Mouse (Mus musculus): ENCODE data around the gene Inpp5b. TPM values are rescaled to one million over a fixed set of nuclear protein-coding genes. Genes with fewer than 3 reads are reported as not detected.
"Not testable (repeated sequence)": the region's sequence is repeated elsewhere in the genome, so short reads cannot be mapped to it uniquely, and the experiment has no call there.

Gene Inpp5b
- total RNA-seq, 2 experiments from 2014 or later: 10.1 to 14.9 TPM

DNA sequence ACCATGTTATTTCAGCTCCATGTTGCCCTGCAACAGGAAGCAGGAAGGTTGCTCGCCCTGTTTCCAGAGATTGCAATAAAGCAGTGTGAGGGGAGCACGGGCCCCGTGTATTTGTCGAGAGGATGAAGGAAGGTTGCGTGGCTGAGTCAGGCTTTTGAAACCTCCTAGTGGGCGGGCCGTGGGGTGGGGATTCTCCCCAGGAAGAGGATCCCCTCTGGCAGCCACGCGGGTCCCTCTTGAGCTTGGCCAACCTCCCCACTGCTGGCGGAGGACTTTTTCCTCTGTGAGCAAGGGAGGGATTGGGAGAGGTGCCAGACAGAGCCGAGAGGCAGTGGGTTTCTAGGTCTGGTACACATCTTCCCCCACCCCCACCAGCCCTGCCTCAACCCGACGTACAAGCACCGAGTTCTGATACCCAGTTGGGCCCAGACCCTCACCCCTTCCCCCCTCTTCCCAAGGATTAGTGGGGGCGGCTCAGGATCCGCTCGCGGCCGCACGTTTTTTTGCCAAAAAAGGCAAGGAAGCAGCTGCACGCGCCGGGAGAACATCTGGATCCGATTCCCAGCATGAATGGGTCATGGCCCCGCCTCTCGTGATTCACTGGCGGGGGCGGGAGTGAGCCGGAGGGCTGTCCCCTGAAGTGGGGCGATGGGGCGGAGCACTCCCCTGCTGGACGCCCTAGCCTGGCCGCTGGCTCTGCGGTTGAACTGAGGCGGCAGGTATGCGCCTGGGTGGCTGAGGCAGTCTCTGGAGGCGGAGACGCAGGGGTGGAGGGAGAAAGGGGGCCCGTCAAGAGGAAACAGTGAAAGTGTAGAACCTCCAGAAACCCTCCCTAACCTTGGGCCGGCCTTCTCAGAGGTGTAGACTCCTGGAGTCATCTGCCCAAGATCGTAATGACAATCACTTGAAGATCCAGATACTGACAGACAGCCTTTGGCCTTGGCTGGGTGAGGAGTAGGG is 32.9 kb upstream of the Inpp5b start:
- intact Hi-C loops (cut with DNase I): no loop called here

DNA sequence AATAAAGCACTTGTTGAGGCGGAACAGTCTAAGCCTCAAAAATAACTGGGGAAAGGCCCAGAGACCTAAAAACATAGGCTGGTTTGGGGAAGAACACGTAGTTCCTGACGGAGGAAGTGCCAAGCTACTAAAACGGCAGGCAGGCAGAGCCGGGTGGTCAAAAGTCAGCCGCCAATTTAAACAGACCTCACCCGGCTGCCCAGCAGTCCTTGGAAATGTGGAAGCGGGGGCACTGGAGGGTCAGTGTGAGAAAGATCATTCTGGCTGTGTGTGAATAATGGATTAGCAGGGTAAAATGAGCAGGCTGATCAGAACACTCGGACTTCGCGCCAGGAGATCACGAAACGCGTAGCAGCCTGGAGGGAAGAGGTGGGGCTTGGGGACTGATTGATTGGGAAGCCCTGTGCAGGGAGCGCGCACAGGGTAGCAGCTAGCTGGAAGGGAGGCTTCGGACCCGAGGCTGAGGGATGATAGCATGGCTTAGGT is 31.6 kb upstream of the Inpp5b start:
- intact Hi-C loops (cut with DNase I): loop anchor here (1.0 to 5.0 kb wide), 2 partner anchors 28 to 137 kb away; no protein-coding TSS in a partner anchor
- peak; percentile 59 to 63 for DNase-seq

More for the DNA sequence above, 32.9 kb upstream of the Inpp5b start:
- peak; percentile 94 for DNase-seq

DNA sequence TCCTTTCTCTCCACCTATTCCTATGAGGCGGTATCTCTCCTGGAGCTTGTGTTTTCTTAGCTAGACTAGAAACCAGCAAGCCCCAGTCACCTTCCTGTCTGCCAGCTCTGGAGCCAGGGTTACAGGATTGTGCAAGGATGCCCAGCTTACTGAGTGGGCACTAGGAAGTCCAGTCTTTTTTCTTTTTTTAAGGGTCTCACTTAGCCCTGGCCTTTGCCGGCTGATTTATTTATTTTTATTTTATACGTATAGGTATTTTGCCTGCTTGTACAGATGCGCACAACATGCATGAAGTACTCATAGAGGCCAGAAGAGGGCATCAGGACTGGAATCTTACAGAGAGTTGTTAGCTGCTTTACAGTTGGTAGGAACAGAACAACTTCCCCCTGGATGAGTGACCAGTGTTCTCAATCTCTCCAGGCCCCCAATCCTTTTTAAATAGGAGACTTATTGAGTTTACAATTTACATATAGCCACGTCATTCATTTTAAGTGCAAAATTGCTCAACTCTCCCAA is 30.8 kb upstream of the Inpp5b start:
- intact Hi-C loops (cut with DNase I): loop anchor here (1.0 to 5.0 kb wide), 2 partner anchors 29 to 136 kb away; no protein-coding TSS in a partner anchor
- peak; percentile 72 to 74 for DNase-seq

DNA sequence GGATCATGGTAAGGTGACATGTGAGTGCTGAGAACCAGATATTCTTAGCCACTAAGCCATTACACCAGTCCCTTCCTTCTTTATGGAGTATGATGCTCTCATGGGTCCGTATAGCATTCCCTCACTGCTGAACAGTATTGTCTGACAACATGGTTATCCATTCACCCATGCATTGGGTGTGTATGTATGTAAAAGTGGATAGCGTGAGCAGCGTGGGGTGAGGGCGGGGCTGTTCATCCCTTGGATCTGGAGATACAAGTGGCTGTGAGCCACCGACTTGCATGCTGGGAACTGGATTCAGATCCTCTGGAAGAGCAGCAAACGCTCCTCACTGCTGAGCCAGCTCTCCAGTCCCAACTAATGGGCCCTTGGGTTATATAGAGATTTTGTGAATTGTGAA is 29.0 kb upstream of the Inpp5b start:
- intact Hi-C loops (cut with DNase I): loop anchor here (5.0 kb wide), 1 partner anchor 135 kb away; no protein-coding TSS in a partner anchor
- DNase-seq: no peak

DNA sequence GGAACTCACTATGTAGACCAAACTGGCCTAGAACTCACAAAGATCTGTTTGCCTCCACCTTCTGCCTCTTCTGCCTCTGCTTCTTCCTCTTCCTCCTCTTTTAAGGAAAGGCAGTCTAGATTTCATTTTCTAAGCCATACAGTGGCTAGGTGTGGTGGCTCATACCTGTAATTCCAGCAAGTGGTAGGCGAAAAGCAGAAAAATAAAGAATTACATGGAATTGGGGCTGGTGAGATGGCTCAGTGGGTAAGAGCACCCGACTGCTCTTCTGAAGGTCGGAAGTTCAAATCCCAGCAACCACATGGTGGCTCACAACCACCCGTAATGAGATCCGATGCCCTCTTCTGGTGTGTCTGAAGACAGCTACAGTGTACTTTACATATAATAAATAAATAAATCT is 27.8 kb upstream of the Inpp5b start:
- intact Hi-C loops (cut with DNase I): loop anchor here (1.0 to 5.0 kb wide), 4 partner anchors 27 to 133 kb away; partner anchors contain the start of genes Inpp5b and Mtf1
- DNase-seq: not testable (repeated sequence)

DNA sequence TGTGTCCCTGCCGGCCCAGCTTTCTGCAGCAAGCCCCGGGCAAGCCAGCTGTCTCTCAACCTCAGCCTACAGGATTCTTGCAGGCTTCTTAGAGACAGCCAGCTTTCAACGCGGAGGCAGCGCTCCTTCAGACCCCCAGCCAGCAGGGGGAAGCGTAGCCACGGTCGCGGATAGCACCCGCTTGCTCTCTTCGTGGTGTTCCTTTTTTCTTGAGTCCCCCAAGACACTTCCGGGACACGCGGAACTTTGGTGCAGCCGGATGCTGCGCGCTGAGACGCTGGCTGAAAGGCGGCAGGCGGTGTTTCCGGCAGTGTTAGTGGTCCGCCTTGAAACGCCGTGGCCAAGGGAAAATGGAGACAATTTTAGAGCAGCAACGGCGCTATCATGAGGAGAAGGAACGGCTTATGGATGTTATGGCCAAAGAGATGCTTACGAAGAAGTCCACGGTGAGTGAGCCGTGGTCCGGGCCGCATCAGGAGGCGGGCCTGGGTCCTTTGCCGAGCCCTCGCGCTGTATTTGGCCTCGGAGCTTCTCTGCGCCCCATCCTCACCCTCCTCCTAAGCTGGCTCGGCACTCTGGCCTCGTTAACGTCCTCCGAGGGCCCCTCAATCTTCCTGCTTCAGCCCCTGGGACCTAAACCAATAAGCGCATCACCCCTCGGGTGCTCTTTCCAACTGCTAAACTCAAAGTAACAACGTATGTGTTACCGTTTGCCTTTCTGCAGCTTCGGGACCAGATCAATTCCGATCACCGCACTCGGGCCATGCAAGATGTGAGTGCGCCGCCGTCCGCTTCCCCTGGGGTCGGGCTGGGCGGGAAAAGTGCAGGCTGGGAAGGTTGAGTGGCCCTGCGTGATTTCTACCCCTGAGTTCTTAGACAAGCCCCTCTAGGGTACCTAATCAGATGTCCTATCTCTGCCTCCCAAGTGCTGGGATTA is 26.8 kb upstream of the Inpp5b start, which contains the start of gene Sf3a3:
Sf3a3 (plus strand) TSS at position 232 of the 937 bp plus-strand sequence.
- intact Hi-C loops (cut with DNase I): loop anchor here (1.0 to 5.0 kb wide), 4 partner anchors 26 to 132 kb away; partner anchors contain the start of genes Inpp5b and Mtf1

DNA sequence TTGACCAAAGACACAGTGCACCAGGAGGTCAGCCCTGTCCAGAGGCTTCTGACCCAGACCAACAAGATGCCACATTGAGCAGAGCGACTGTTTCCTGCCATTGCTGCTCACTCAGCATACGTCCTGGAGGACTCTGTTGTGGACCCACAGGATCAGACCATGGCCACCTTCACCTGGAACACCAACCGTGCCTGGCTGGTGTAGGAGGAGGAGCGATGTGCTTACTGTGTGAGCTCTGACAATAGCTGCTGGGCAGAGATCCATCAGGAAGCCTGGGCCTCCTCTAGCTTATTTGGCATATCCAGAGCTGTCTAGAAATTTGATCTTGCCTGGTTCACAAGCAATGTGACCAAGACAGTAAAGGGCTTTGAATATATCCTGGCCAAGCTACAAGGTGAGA is 22.5 kb upstream of the Inpp5b start:
- intact Hi-C loops (cut with DNase I): no loop called here

More for the DNA sequence above, 26.8 kb upstream of the Inpp5b start, which contains the start of gene Sf3a3:
- peak; percentile 97 to 98 for DNase-seq

DNA sequence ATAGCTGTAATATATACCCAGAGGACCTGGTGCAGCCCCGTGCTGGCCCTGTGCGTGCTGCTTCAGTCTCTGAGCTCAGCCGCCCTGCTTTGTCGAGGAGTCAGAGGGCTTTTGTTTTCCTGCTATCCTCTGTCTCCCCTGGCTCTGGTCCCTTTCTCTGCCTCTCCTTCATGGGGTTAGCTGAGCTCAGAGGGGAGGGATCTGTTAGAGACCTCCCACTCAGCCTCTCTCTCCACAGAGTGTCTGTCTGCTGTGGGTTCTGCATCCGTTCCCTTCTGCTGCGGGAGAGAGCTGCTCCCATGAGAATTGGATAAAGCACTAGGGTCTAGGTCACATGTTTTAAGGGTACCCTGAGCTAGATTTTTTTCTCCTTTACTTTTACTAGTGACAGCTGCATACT is 15.5 kb upstream of the Inpp5b start:
- peak in 1 of 2 experiments; percentile 5 for DNase-seq
- intact Hi-C loops (cut with DNase I): no loop called here

More for the DNA sequence above, 22.5 kb upstream of the Inpp5b start:
- no peak for DNase-seq

DNA sequence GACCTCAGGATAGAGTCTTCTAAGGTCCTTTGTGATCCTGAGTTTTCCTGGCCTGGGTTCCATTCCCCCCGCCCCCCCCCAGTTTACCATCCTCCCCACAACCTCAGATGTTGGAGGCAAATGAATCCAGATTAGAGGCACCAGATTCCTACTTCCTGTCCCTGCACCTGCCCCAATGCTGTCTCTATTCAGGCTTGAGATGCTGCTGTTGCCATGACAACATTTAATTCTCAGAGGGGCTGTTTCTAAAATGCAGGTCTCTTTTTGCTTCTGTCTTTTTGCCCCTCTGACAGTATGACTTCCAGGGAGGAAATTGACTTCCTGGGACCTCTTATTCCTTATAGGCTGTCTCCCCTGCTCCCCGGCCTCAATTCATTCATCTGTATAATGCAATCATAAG is 4.7 kb upstream of the Inpp5b start:
- DNase-seq: no peak
- intact Hi-C loops (cut with DNase I): no loop called here

DNA sequence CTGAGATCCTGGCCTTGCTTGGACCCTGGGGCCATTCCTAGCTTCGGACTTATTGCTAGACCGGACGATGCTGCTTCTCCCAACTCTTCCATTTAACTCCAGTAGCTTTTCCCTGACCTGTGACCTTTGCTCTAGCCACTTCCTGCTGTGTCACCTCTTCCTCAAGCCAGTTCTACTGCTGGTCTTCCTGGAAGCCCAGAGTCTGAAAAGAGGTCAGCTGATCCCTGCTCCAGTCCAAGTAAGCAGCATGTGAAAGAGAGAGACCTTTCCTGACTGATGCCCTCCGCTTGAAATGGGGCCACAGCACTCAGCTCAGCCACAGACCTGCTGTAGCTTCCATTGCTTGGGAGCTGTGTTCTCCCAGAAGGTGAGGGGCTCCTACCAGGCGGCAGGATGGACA is 4.2 kb upstream of the Inpp5b start:
- no peak for DNase-seq
- intact Hi-C loops (cut with DNase I): no loop called here

DNA sequence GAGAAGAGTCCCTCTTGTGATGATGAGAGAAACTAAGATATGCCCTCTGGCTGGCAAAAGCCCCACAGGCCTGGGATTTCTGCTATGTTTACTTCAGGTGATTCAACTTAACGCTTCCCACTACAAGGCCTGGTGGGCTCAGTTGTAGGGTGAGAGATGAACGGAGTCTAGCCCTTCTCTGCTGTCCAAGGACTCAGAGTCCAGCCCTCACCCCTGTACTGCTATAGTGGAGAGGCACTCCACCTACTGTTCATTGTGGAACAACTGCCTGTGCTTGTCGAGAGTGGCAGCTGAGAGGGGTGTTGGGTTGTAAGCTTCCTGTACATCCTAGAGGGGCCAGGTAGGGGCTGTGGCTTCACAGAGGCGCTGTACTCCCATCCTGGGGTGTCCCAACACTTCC is 3.6 kb upstream of the Inpp5b start:
- no peak for DNase-seq
- intact Hi-C loops (cut with DNase I): no loop called here

DNA sequence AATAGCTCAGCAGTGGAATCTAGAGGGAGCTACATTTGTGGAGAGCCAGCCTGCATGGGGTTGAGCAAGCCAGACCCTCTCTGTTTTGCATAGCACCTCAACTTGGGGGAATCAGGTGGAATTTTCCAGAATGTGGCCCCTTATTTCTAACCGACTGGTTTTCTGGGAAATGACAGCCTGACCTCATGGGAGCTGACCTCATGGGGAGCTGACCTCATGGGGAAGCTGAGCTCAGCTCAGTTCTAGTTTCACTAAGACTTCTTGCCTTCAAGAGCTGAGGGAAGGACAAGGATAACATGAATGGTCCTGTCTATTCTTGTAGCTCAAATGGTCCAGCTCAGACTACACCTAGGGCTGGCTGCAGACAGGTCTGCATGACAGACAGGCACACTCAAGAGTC is 2.9 kb upstream of the Inpp5b start:
- intact Hi-C loops (cut with DNase I): no loop called here
- DNase-seq: no peak

DNA sequence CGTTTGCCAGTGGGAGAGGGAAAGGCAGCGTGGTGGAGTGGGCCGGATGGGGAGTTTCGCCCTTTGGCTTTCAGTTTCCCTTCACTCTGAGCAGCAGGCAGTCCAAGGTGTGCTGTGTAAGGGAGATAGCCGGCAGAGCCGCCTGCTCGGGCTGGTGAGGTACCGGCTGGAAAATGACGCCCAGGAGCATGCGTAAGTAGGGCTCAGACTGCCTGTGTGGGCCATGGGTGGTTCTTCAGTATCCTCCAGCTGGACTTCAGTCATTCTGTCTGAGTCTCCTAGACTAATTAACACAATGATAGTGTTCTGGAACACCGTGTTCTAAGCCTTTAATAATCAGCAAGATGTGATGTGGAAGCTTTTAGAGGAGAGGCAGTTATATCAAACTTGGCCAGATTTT is 1.2 kb downstream of the Inpp5b start:
- intact Hi-C loops (cut with DNase I): loop anchor here (5.0 kb wide), 1 partner anchor 194 kb away; the partner anchor contains the start of genes 9930104L06Rik and Cdca8
- DNase-seq: no peak

DNA sequence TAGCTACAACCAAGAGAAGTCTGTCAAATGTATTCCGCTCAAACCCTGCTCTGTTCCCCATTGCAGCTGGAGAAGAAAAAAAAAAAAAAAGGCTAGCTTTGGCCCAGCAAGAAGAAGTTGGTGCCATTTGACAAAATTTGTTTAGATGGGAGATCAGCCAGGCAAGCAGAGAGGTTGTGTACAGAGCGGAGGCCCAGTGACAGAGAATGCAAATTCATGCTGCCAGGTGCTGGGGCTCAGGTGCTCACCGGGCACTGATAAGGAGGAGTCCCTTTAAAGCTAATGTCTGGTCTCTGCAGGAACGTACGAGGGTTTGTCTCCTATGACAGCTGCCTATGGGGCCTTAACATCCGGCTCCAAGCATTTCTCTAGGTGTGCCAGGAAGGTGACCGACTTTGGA is 4.9 kb downstream of the Inpp5b start:
- DNase-seq: no peak
- intact Hi-C loops (cut with DNase I): no loop called here

DNA sequence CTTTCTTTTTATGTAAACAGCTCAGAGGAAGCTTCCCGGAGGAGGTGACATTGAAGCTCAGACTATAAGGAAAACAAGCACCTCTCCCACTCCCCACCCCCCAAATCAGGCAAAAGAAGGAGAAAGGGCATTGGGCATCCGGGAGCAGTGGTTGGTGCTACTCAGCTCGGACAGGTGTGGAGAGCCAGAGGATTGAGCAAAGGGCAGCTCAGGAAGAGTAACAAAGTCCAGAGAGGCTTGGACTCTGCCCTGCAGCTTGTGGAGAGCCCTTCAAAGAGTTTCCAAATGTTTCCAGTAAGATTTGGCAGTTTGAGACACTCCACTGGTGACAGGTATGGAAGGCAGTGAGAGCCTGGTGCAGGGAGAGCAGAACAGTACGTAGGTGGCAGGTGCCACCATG is 6.2 kb downstream of the Inpp5b start:
- DNase-seq: no peak
- intact Hi-C loops (cut with DNase I): no loop called here

DNA sequence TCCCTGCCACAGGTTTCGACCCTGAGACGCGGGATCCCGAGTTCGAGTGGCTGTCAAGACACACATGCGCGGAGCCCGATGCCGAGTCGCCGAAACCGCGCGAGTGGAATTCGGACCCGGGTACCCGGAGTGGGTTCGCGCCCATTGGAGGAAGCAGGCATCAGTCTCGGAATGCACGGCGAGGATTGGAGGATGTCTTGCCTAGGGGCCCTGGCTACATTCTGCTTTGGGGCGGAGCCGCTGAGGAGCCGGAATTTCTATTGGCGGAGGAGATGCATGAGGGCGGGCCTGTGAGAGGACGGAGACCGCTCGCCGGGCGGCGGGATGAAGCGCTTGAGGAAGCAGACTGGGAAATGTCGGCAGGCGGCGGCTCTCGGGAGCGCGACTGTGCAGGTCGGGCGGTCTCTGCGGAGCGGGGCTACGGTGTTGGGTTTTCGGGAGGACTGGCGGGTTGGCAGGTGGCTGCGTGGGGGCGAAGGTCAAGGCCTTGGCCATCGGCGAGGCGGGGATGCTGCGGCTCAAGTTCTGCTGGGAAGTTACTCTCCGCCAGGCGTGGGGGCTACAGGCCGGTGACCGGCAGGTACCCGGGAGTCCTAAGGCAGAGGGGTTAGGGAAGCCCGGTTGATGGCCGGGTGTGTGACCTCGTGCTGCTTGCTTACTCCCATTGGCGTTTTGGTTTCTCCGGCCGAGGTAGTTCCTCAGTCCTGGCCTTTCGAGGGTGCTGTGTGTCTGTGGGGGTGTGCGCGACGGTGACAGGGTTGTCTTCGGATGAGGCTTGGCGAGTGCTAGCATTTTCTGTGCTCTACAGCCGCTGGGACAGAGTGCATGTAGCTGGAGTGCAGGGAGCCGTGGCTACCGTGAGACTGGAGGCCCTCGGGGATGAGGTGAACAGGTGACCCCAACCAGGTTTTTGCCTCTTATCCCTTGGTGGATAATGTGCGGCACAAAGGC is 9.9 kb downstream of the Inpp5b start:
- peak; percentile 99 for DNase-seq

DNA sequence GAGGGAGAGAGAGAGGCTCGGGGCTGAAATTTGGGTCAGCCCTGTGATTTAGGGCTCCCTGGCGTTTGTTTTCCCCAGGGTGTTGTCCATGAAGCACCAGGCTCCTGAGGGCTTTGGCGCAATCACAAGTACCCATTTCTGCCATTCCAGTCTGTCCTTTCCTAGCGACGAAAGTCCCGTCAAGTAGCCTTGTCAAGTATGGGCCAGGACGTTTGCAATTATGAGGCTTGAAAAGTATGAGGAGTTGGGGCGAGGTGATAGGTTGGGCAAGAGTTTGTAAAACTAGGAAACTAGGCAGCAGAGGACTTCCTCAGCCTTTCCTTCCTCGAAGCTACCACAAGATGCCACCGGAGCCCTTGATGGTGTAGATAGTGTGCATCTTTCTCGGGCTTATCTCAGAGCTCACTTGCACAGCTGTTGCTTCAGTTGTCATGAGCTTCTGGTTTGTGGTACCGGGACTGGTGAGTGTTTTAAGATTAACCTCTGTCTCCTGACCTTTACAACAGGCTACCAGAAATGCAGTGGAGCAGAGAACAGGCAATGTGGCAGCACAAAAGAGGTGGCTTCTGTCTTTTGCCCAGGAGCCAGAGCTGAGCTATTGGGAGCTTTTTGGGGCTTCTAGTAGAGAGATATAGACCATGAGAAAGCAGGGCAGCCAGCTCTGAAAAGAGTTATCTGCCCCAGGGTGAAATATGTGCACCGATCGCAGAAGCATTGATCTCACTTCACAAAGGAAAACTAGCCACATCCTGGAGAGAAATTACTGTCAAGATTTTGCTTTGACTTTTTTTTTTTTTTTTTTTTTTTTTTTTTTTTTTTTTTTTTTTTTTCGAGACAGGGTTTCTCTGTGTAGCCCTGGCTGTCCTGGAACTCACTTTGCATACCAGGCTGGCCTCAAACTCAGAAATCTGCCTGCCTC is 10.9 kb downstream of the Inpp5b start:
- DNase-seq: no peak
- intact Hi-C loops (cut with DNase I): no loop called here

More for the DNA sequence above, 9.9 kb downstream of the Inpp5b start:
- intact Hi-C loops (cut with DNase I): no loop called here

DNA sequence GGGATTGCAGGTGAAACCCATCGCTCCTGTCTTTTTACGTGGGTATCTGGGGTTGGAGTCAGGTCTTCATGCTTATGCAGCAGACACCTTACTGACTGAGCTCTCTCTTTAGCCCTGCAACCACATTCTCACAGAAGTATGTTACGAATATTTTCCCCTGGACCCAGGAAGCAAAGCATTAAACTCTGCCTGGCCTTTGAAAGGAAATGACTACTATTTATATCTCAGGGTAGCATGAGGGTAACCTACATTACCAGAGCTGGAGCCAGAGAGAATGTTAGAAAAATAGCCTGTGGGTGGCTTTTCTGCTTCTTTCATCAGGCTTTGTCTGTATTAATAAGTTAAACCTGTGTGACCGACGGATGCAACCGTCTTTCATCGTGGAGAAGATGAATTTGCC is 13.9 kb downstream of the Inpp5b start:
- no peak for DNase-seq
- intact Hi-C loops (cut with DNase I): no loop called here

Data from heart, postnatal 10 days (tissue).